Mouse (Mus musculus): ENCODE results near the gene Cox10. TPM values are rescaled to one million over a fixed set of nuclear protein-coding genes. Genes with fewer than 3 reads are reported as not detected.

Gene Cox10
- total RNA-seq, 1 experiment from 2014 or later: 16.7 TPM

DNA sequence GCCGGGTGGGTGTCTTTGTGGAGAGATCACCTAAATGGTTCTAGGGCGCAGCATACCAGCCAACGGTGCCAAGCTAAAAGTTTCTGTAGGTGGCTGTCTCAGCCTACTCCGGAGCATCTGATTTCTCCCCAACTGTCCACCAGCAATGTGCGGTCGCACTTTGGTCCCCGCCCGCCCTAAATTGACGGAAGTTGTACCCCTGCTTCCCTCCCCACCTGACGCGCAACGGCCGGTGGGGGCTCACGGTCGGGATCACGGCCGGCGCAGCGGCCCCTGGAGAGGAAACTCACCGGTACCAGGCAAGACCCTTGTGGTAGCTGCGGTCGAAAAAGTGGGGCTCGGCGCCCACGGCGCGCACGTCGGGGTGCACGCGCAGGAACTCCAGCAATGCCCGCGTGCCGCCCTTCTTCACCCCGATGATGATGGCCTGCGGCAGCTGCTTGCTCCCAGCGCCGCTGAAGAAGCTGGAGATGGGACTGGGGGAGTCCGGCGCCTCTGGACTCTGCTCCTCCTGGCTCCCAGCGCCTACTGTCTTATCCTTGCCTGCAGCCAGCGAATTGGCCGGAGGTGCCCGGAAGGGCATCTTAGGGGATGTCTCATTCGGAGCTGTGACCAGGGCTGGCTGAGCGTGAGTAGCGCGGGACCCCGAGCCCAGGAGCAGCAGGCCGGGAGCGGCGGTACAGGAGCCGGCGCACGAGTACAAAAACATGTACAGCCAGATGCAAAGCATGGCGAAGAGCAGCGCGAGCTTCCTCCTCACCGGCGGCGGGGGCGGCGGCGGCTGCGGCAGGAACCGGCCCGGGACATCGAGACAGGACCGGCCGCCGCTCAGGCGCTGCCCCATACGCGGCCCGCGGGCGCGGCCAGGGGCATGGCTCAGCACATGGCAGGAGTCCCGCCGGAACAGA lies 158.0 kb downstream of the Cox10 start:
- ATAC-seq (replicated peaks; ENCODE audit: low read depth, poor library complexity, severe bottlenecking): no peak

DNA sequence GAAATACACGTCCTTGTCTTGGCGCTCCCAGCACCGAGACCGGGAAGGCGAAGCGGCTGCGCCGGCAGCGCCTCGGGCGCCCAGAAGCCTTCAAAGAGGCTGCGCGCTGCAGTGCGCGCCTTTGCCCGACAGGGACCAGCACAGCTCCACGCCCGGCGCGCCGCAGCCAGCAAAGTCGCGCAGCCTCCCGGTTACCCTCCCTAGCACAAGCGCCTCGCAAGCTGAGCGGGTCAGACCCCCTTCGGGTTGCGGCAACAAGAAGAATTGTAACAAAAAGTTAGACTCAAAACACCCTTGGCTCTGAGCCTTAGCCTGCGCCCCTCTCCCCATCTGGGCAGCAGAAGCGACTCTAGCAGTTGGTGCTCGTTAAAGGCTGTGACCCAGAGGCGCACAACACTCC lies 158.7 kb downstream of the Cox10 start:
- peak; percentile 50 for ATAC-seq (replicated peaks; ENCODE audit: low read depth, poor library complexity, severe bottlenecking)

DNA sequence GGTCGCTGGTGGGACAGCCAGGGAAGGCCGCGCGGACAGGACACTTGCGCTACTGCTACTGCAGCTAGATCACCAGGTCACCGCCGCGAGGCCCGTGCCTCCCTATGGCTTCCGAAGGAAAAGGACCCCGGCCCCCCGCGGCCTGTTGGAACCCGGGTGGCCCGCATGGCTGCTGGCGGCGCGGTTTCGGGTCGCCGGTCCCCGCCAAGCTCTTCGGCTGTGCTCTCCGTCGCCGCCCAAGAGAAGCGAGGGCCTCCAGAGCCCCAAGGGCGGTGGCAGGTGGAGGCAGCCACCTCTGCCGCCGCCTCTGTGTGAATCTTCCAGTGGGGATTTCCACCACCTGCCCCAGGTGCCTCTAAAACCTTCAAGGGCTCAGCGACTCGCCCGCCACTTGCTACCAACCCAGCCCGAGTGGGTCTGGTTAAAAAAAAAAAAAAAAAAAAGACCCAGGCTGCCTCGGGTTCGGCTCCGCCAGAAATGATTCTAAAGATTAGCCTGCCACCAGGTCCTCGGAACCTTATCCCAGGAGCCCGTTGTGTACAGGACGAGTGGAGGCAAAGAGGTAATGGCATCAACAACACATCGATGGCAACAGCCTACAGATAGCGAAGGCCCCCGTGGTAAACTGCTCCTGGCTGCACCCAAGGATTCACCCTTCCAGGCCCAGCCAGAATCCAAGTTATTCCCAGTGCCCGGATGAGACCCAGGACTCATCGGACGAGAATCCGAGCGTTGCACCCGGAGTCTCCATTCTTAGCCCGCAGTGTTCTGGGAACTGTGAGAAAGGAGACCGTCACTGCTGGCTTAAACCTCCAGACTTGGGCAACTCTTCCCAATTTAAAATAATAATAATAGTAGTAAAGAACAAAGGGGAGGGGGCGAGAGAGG lies 159.8 kb downstream of the Cox10 start:
- no peak for ATAC-seq (replicated peaks; ENCODE audit: low read depth, poor library complexity, severe bottlenecking)

DNA sequence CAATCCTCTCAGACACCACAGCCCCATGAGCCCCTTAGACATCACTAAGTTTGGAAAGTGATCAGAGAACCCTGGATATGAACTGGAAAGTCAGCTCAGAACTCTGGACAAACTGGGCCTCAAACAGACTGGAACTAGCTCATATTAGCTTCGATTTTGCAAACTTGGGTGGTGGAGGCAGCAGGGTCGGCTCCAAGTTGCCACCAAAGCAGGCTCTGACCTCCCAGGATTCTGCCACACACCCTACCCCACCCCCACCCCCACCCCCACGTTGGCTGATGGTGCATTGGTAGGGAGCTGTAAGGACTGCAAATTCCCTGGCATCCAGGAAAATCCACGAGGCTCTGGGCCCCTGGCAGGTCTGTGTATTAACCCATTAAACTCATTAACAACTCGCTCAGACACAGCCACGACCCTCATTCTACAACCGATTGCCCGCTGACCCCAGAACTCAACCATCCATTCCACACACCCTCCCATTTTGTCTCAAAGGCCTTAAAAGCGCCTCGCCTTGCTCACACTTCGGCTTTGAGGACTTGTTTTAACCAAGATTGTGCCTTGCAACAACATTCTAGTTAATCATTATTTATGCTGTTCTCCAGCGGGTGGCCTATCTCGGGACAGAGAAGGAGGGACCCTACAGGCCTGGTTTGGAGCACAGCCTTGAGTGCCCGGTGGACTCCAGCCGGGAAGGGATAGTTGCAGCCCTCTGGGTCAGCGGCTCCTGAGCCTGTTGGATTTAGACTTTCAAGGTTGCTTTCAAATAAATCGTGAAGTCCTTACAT lies 160.8 kb downstream of the Cox10 start:
- no peak for ATAC-seq (replicated peaks; ENCODE audit: low read depth, poor library complexity, severe bottlenecking)

DNA sequence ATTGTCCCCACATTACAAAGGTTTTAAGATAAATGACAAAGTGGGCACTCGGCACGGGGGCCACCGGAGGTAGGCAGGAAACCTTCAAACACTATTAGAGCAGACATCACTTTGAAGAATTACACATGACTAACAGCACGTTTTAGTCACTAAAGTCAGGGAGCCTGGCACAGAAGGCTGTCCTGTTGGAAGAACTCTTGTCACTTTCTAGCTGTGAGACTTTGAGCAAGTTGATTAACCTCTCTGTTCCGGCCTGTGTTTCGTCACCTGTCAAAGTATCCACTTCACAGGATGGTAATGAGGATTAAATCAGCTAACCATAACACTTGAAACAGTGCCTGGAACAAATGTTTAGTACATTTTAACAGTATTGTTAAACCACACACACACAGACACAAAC lies 161.7 kb downstream of the Cox10 start:
- no peak for ATAC-seq (replicated peaks; ENCODE audit: low read depth, poor library complexity, severe bottlenecking)

DNA sequence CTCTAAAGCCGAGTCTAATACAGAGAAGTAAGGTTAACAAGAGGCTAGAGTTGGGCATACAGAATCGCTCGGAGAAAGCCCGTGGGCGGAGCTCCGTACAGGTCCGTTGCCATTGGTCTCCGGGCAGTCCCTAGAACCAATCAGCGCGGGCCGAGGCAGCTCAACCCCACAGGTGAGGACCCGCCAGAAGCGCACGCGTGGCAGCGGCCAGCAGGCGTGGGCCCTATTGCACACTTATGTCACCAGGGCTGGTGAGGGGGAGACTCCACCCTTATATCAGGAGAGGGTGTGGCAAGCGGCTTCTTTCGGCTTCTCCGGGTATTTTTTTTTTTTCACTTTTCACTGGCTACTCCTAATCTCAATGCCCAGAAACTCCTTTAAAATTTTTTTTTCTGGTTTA lies 164.9 kb downstream of the Cox10 start:
- peak; percentile 89 for ATAC-seq (replicated peaks; ENCODE audit: low read depth, poor library complexity, severe bottlenecking)

DNA sequence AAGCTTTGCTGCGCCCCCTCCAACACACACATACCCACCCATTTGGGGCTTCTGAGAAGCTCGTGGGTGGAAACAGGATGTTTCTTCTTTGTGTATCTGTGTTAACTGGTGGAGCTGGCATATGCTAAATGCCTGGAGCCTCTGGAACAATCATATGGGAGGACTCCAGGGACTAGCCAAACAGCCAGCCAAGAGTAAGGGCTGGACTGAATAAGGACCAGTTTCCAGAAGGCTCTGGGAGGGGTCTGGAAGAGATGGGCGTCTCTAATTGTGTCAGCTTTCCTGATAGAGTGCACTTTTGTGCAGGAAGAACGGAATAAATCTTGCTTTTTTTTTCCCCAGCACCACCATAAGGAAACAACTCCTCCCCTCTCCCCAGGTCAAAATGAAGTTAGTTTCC lies 165.3 kb downstream of the Cox10 start:
- ATAC-seq (replicated peaks; ENCODE audit: low read depth, poor library complexity, severe bottlenecking): no peak

Other genes starting within 250 kb of the Cox10 start
- gene Hs3st3b1, start 157.2 kb downstream of the Cox10 start, total RNA-seq (2017): 0.41 and 0.73 TPM in 2 replicates

Measured in common myeloid progenitor, adult 5-6 weeks (primary cell).